Mouse (Mus musculus) heart, postnatal 25 days (tissue): ENCODE results near the gene Cd22. TPM values are rescaled to one million over a fixed set of nuclear protein-coding genes. Genes with fewer than 3 reads are reported as not detected.
"Not testable (repeated sequence)": the region's sequence is repeated elsewhere in the genome, so short reads cannot be mapped to it uniquely, and the experiment has no call there.

Source experiments
- DNase-seq: peaks from one replicate; pipeline ENCODE4 v3.0.0; 2022; ENCODE audit warnings: low spot score
- intact Hi-C: fragments of 180-260 bp; cut with DNase I; formaldehyde crosslinking; loops from one replicate; pipeline ENCODE4 v1.15.1; 2025
- total RNA-seq, 2 experiments: library from RNA; stranded (reverse); gene quantifications; 2 replicates each; pipeline ENCODE4 v1.2.3; 2021

Gene Cd22
- total RNA-seq, result 1 to 10 TPM in 1 of 2 experiments, under 1 TPM in 1; 0.78 to 1.4 TPM

- intact Hi-C loops, result no loop called here
- no peak for DNase-seq
These were observed at the start of gene Cd22 for GRCm38 (mm10) chr7:30880176-30880575. Cd22 (minus strand) TSS chr7:30880342.

- intact Hi-C loops, DNase-seq: not testable (repeated sequence)
These were observed 44.4 kb upstream of the Cd22 start, which contains the start of gene Hamp2 for GRCm38 (mm10) chr7:30924581-30924980. Hamp2 (minus strand) TSS chr7:30924681.

GRCm38 (mm10) chr7:30924071-30924470, 43.9 kb upstream of the Cd22 start:
- DNase-seq, result no peak
- intact Hi-C loops, result no loop called here

GRCm38 (mm10) chr7:30922490-30922889, 42.3 kb upstream of the Cd22 start:
- DNase-seq, intact Hi-C loops: not testable (repeated sequence)

- DNase-seq, result no peak
- intact Hi-C loops, result no loop called here
These were observed 40.1 kb upstream of the Cd22 start for GRCm38 (mm10) chr7:30920217-30920616.

GRCm38 (mm10) chr7:30917219-30917618, 37.1 kb upstream of the Cd22 start:
- DNase-seq, result no peak
- intact Hi-C loops, result no loop called here

- DNase-seq, result no peak
These were observed 36.6 kb upstream of the Cd22 start for GRCm38 (mm10) chr7:30916713-30917112.

GRCm38 (mm10) chr7:30914732-30915131, 34.6 kb upstream of the Cd22 start, which contains the start of gene Mag:
Mag (minus strand) TSS chr7:30914873.
- intact Hi-C loops, result no loop called here
- DNase-seq, result no peak

More at GRCm38 (mm10) chr7:30916713-30917112, 36.6 kb upstream of the Cd22 start:
- intact Hi-C loops, result no loop called here

- no peak for DNase-seq
- intact Hi-C loops, result no loop called here
These were observed 29.6 kb upstream of the Cd22 start for GRCm38 (mm10) chr7:30909773-30910172.

- no peak for DNase-seq
These were observed 28.9 kb upstream of the Cd22 start for GRCm38 (mm10) chr7:30908992-30909431.

GRCm38 (mm10) chr7:30908277-30908991, 28.3 kb upstream of the Cd22 start:
- intact Hi-C loops, result no loop called here
- no peak for DNase-seq

More at GRCm38 (mm10) chr7:30908992-30909431, 28.9 kb upstream of the Cd22 start:
- intact Hi-C loops, result no loop called here

GRCm38 (mm10) chr7:30904042-30904441, 23.9 kb upstream of the Cd22 start:
- no peak for DNase-seq
- intact Hi-C loops, result no loop called here

- intact Hi-C loops, result no loop called here
- no peak for DNase-seq
These were observed 15.1 kb upstream of the Cd22 start for GRCm38 (mm10) chr7:30895217-30895616.

- intact Hi-C loops, result no loop called here
- no peak for DNase-seq
These were observed 12.4 kb upstream of the Cd22 start for GRCm38 (mm10) chr7:30892515-30892914.

- DNase-seq, result no peak
These were observed 11.6 kb upstream of the Cd22 start for GRCm38 (mm10) chr7:30891746-30892145.

GRCm38 (mm10) chr7:30890681-30891080, 10.5 kb upstream of the Cd22 start:
- intact Hi-C loops, result no loop called here
- DNase-seq, result no peak

More at GRCm38 (mm10) chr7:30891746-30892145, 11.6 kb upstream of the Cd22 start:
- intact Hi-C loops, result no loop called here

GRCm38 (mm10) chr7:30888786-30889185, 8.6 kb upstream of the Cd22 start:
- DNase-seq, result no peak
- intact Hi-C loops, result no loop called here

GRCm38 (mm10) chr7:30887568-30888188, 7.5 kb upstream of the Cd22 start:
- intact Hi-C loops, result no loop called here
- no peak for DNase-seq

GRCm38 (mm10) chr7:30886852-30887251, 6.7 kb upstream of the Cd22 start:
- no peak for DNase-seq

GRCm38 (mm10) chr7:30884047-30884446, 3.9 kb upstream of the Cd22 start:
- no peak for DNase-seq
- intact Hi-C loops, result no loop called here

More at GRCm38 (mm10) chr7:30886852-30887251, 6.7 kb upstream of the Cd22 start:
- intact Hi-C loops, result no loop called here

- no peak for DNase-seq
These were observed 1.2 kb upstream of the Cd22 start for GRCm38 (mm10) chr7:30881367-30881766.

More at GRCm38 (mm10) chr7:30881367-30881766, 1.2 kb upstream of the Cd22 start:
- intact Hi-C loops, result no loop called here
